Mouse (Mus musculus): Measurements from ENCODE around the gene Gemin4. TPM values are rescaled to one million over a fixed set of nuclear protein-coding genes. Genes with fewer than 3 reads are reported as not detected.

The Gemin4 gene
- polyA plus RNA-seq, 1 experiment: 5.0 TPM

DNA sequence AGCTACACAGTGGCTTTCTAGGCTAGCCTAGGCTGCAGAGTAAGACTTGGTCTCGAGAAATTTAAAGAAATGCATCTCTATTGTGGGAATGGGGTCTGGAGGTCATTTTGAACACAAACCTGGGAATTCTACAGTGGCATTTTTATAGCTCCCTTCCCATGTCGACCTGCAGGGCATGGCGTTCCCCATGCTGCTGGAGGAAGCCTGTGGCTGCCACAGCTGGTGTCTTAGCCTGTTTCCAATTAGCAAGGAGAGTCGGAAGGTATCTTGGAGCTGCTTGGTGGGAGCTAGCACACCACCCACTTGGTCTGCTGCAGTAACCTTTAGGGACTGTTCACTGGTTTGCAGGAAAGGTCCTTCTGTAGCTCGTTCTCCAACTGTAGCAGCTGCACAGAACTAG lies 38.7 kb upstream of the Gemin4 start:
- Histone ChIP-seq H3K36me3 (ENCODE audit: control insufficient read depth, insufficient read depth, low read length) (no peaks in the 10 kb centered on the region; the same call in 1 of the 2 replicates), H3K4me3 (ENCODE audit: extremely low read depth, insufficient read depth, insufficient read length) (no peak overlapping the region), H3K27ac (ENCODE audit: insufficient read depth, low read length) (no peak overlapping the region), H3K27me3 (ENCODE audit: control insufficient read depth, insufficient read depth, low read length) (no peaks in the 10 kb centered on the region), H3K4me1 (ENCODE audit: control insufficient read depth, insufficient read depth, insufficient read length) (no peaks in the 10 kb centered on the region; the same call in 1 of the 2 replicates)
- 69% methylated on average over 5 of the region's 5 CpGs for WGBS
- TF ChIP-seq POLR2A (IDR thresholded peaks at IDR 0.05; ENCODE audit: low read depth, low read length) (no peak), CTCF (IDR thresholded peaks at IDR 0.05; ENCODE audit: extremely low read depth, insufficient read depth, insufficient read length, insufficient replicate concordance) (no peak)
- DNase-seq (ENCODE audit: low read depth in 1 of 2, low spot score in 2 of 2): no peak

DNA sequence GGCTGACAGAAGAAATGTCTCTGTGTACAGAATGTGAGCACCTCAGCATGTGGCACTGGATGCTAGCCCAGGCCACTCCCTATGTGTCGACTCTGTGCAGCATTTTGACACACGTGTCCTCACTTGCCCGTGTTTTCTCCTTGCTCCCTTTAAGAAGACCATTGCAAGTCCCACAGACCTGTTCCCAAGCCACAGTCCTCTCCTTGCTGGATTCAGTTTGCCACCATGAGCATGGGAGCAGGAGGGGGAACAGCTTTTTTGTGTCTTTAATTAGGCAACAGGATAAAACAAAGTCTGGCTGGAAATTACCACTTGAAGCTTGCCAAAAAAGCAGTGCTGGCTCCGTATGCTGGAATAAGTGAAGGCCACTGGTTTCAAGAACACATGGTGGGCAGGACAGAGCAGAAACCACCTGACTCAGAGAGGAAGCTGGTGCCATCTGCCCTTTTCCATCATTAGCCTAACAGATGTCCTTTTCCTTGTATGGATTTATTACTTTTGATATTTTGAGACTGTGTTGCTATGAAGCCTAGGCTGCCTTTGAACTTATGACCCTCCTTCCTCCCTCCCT lies 38.1 kb upstream of the Gemin4 start:
- H3K27me3 ChIP-seq (ENCODE audit: control insufficient read depth, insufficient read depth, low read length): no peaks in the 10 kb centered on the region

DNA sequence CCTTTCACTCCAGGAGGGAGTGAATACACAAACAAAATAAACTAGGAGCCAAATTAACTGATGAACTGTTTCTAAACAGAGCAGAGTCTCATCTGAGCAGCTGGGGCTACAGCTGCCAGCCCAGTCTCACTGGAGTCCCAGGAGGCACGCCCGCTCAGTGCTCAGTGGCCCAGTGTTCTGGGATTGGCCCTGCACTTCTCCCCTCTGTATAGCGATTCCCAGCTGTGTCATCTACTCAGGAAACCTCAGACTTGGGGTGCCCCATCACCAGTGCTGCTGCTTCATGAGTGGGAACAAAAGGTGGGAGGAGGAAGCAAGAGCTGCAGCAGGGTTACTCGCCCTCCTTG lies 36.4 kb upstream of the Gemin4 start:
- Histone ChIP-seq H3K4me1 (ENCODE audit: control insufficient read depth, insufficient read depth, insufficient read length) (no peaks in the 10 kb centered on the region), H3K4me3 (ENCODE audit: extremely low read depth, insufficient read depth, insufficient read length) (no peak overlapping the region), H3K27me3 (ENCODE audit: control insufficient read depth, insufficient read depth, low read length) (no peaks in the 10 kb centered on the region), H3K36me3 (ENCODE audit: control insufficient read depth, insufficient read depth, low read length) (peaks cover 1% of the 10 kb centered on the region; the same call in 1 of the 2 replicates), H3K27ac (ENCODE audit: insufficient read depth, low read length) (no peak overlapping the region)
- DNase-seq (ENCODE audit: low read depth in 1 of 2, low spot score in 2 of 2): no peak
- 95% methylated on average over 4 of the region's 4 CpGs for WGBS
- TF ChIP-seq POLR2A (IDR thresholded peaks at IDR 0.05; ENCODE audit: low read depth, low read length) (no peak), CTCF (IDR thresholded peaks at IDR 0.05; ENCODE audit: extremely low read depth, insufficient read depth, insufficient read length, insufficient replicate concordance) (no peak)

More for the DNA sequence above, 38.1 kb upstream of the Gemin4 start:
- 84% methylated on average over 4 of the region's 4 CpGs for WGBS
- Histone ChIP-seq H3K4me3 (ENCODE audit: extremely low read depth, insufficient read depth, insufficient read length) (no peak overlapping the region), H3K36me3 (ENCODE audit: control insufficient read depth, insufficient read depth, low read length) (peaks cover 1% of the 10 kb centered on the region; the same call in 1 of the 2 replicates), H3K4me1 (ENCODE audit: control insufficient read depth, insufficient read depth, insufficient read length) (no peaks in the 10 kb centered on the region), H3K27ac (ENCODE audit: insufficient read depth, low read length) (peak overlapping the region; percentile 30; the same call in 1 of the 2 replicates)
- TF ChIP-seq POLR2A (IDR thresholded peaks at IDR 0.05; ENCODE audit: low read depth, low read length) (no peak), CTCF (IDR thresholded peaks at IDR 0.05; ENCODE audit: extremely low read depth, insufficient read depth, insufficient read length, insufficient replicate concordance) (no peak)
- no peak for DNase-seq (ENCODE audit: low read depth in 1 of 2, low spot score in 2 of 2)

DNA sequence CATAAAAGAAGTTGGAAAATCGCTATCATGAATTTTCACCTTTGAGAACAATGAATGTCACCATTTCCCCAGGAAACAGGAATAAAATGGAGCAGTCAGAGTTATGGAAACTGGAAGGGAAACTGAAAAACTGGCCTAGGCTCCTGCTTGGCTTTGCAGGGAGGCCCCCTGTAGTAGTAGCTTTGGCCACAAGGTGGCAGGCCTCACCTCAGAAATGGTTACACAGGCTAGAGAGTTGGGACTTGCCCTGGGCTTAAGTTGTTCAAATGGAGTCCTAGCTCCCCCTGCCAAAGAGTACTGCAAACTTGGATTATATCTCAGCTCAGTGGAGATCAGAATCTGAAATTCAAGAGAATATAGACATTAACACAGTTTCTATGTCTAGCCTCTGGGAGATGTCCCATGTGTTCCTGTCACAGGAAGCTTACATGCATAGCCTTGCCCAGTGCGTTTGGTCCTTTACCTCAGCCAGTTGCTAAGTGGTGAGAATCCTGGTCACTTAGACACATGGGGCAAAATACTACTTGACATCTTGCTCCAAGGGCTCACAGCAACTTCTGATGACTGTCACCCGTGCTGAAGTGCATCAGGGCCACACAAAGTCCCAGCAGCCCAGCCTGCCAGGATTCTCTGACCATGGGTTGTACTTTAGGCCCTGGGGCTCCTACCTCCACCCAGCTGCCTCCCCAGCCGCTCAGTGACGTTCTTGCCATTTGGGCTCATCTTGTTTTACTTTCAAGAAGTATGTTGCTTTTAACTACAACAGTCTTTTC lies 35.9 kb upstream of the Gemin4 start:
- H3K36me3 ChIP-seq (ENCODE audit: control insufficient read depth, insufficient read depth, low read length): peaks cover 5% of the 10 kb centered on the region; the same call in 1 of the 2 replicates
- no peak overlapping the region for H3K27ac ChIP-seq (ENCODE audit: insufficient read depth, low read length)
- H3K4me1 ChIP-seq (ENCODE audit: control insufficient read depth, insufficient read depth, insufficient read length): no peaks in the 10 kb centered on the region
- no peak overlapping the region for H3K4me3 ChIP-seq (ENCODE audit: extremely low read depth, insufficient read depth, insufficient read length)
- H3K27me3 ChIP-seq (ENCODE audit: control insufficient read depth, insufficient read depth, low read length): no peaks in the 10 kb centered on the region
- peak; percentile 53 to 81 for DNase-seq (ENCODE audit: low read depth in 1 of 2, low spot score in 2 of 2)
- WGBS: 71% methylated on average over 5 of the region's 5 CpGs
- TF ChIP-seq CTCF (IDR thresholded peaks at IDR 0.05; ENCODE audit: extremely low read depth, insufficient read depth, insufficient read length, insufficient replicate concordance): peak; percentile 91; the same call in 1 of the 2 replicates
- no peak for TF ChIP-seq POLR2A (IDR thresholded peaks at IDR 0.05; ENCODE audit: low read depth, low read length)

DNA sequence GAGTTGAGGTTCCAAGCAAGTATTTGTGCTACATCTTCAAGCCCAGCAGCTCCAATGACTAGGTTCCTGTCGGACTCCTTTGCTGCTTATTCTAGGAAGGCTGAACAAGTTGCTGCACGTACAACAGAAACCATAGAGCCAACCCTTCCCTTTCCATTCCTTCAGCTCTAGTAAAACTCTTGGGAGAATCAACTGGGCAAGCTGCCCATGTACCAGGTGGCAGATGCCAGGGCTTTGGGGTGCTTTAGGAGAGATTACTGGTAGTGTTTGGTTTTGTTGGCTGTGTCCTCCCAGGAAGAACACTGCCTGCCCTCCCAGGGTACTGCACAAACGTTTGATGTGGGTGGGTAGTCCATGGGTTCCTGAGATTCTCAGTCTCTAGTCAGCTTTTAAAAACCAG lies 34.6 kb upstream of the Gemin4 start:
- no peak for DNase-seq (ENCODE audit: low read depth in 1 of 2, low spot score in 2 of 2)
- WGBS: 80% methylated on average over 3 of the region's 3 CpGs
- Histone ChIP-seq H3K4me3 (ENCODE audit: extremely low read depth, insufficient read depth, insufficient read length) (no peak overlapping the region), H3K4me1 (ENCODE audit: control insufficient read depth, insufficient read depth, insufficient read length) (no peaks in the 10 kb centered on the region), H3K27me3 (ENCODE audit: control insufficient read depth, insufficient read depth, low read length) (no peaks in the 10 kb centered on the region), H3K27ac (ENCODE audit: insufficient read depth, low read length) (no peak overlapping the region), H3K36me3 (ENCODE audit: control insufficient read depth, insufficient read depth, low read length) (peaks cover 6% of the 10 kb centered on the region)
- TF ChIP-seq CTCF (IDR thresholded peaks at IDR 0.05; ENCODE audit: extremely low read depth, insufficient read depth, insufficient read length, insufficient replicate concordance): no peak
- no peak for TF ChIP-seq POLR2A (IDR thresholded peaks at IDR 0.05; ENCODE audit: low read depth, low read length)

DNA sequence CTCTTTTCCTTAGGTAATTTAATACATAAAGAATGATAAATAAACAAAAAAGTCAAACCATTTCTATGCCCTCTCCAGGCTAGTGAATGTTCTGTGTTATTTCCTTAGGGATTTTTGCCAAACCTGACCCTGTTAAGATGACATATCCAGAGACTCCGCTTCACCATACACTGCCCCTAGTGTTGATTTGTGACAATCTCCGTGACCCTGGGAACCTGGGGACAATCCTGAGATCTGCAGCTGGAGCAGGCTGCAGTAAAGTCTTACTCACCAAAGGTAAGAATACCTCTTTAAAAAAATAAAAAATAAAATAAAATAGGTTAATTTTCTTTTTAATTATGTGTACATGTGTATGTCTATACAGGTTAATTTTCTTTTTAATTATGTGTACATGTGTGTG lies 29.8 kb upstream of the Gemin4 start:
- no peak for DNase-seq (ENCODE audit: low read depth in 1 of 2, low spot score in 2 of 2)
- H3K27me3 ChIP-seq (ENCODE audit: control insufficient read depth, insufficient read depth, low read length): no peaks in the 10 kb centered on the region
- no peak overlapping the region for H3K4me3 ChIP-seq (ENCODE audit: extremely low read depth, insufficient read depth, insufficient read length)
- TF ChIP-seq POLR2A (IDR thresholded peaks at IDR 0.05; ENCODE audit: low read depth, low read length): no peak
- TF ChIP-seq CTCF (IDR thresholded peaks at IDR 0.05; ENCODE audit: extremely low read depth, insufficient read depth, insufficient read length, insufficient replicate concordance): no peak
- peaks cover 6% of the 10 kb centered on the region for H3K36me3 ChIP-seq (ENCODE audit: control insufficient read depth, insufficient read depth, low read length)
- peaks cover 3% of the 10 kb centered on the region; the same call in 1 of the 2 replicates for H3K4me1 ChIP-seq (ENCODE audit: control insufficient read depth, insufficient read depth, insufficient read length)
- no peak overlapping the region for H3K27ac ChIP-seq (ENCODE audit: insufficient read depth, low read length)
- 95% methylated on average over 2 of the region's 2 CpGs for WGBS

DNA sequence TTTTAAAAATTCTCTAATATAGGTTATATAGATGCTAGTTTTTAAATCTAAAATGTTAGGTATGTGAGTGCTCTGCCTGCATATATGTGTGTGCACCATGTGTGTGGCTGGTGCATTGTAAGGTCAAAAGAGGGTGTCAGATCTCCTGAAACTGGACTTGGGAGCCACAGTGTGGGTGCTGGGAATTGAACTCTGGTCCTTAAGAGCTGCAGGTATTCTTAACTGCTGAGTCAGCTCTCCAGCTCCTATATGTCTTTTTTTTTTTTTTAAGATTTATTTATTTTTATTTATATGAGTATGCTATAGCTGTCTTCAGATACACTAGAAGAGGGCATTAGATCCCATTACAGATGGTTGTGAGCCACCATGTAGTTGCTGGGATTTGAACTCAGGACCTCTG lies 29.0 kb upstream of the Gemin4 start:
- TF ChIP-seq POLR2A (IDR thresholded peaks at IDR 0.05; ENCODE audit: low read depth, low read length) (no peak), CTCF (IDR thresholded peaks at IDR 0.05; ENCODE audit: extremely low read depth, insufficient read depth, insufficient read length, insufficient replicate concordance) (no peak)
- DNase-seq (ENCODE audit: low read depth in 1 of 2, low spot score in 2 of 2): no peak
- no peaks in the 10 kb centered on the region for H3K27me3 ChIP-seq (ENCODE audit: control insufficient read depth, insufficient read depth, low read length)
- H3K36me3 ChIP-seq (ENCODE audit: control insufficient read depth, insufficient read depth, low read length): peaks cover 6% of the 10 kb centered on the region
- peaks cover 3% of the 10 kb centered on the region; the same call in 1 of the 2 replicates for H3K4me1 ChIP-seq (ENCODE audit: control insufficient read depth, insufficient read depth, insufficient read length)
- H3K27ac ChIP-seq (ENCODE audit: insufficient read depth, low read length): no peak overlapping the region
- no peak overlapping the region for H3K4me3 ChIP-seq (ENCODE audit: extremely low read depth, insufficient read depth, insufficient read length)

Measured in spleen, adult 2 months (tissue).